Mouse (Mus musculus) urinary bladder, postnatal 25 days (tissue): ENCODE measurements around the gene Hvcn1.
A peak's percentile ranks its signal among the peaks of the same experiment; 100 is the strongest.

Experiments used
- DNase-seq: peaks from one replicate; pipeline ENCODE4 v3.0.0; 2022; ENCODE audit warnings: low spot score

Gene Hvcn1

GRCm38 (mm10) chr5:122268858-122269604 is 62.4 kb downstream of the Hvcn1 start:
- no peak for DNase-seq

- no peak for DNase-seq
Measured at GRCm38 (mm10) chr5:122272821-122273220, 66.2 kb downstream of the Hvcn1 start.

- DNase-seq, result no peak
Measured at GRCm38 (mm10) chr5:122274785-122275184, 68.2 kb downstream of the Hvcn1 start.

GRCm38 (mm10) chr5:122278946-122279345 is 72.3 kb downstream of the Hvcn1 start:
- DNase-seq, result no peak

- DNase-seq, result no peak
Measured at GRCm38 (mm10) chr5:122279799-122280421, 73.3 kb downstream of the Hvcn1 start.

GRCm38 (mm10) chr5:122280422-122280826 is 73.8 kb downstream of the Hvcn1 start:
- no peak for DNase-seq

GRCm38 (mm10) chr5:122280827-122281462 is 74.3 kb downstream of the Hvcn1 start:
- peak; percentile 45 for DNase-seq

GRCm38 (mm10) chr5:122283828-122284182 is 77.2 kb downstream of the Hvcn1 start:
- no peak for DNase-seq

GRCm38 (mm10) chr5:122284183-122285028 is 77.8 kb downstream of the Hvcn1 start, which contains the start of gene Pptc7:
Gene Pptc7 (plus strand): TSS chr5:122284365.
- DNase-seq, result peak; percentile 87

GRCm38 (mm10) chr5:122285029-122285766 is 78.6 kb downstream of the Hvcn1 start:
- peak; percentile 43 for DNase-seq

- DNase-seq, result no peak
Measured at GRCm38 (mm10) chr5:122285767-122286150, 79.2 kb downstream of the Hvcn1 start.

GRCm38 (mm10) chr5:122286191-122286590 is 79.6 kb downstream of the Hvcn1 start:
- no peak for DNase-seq

GRCm38 (mm10) chr5:122287026-122287425 is 80.4 kb downstream of the Hvcn1 start:
- DNase-seq, result no peak

- DNase-seq, result no peak
Measured at GRCm38 (mm10) chr5:122288147-122288811, 81.7 kb downstream of the Hvcn1 start.

- DNase-seq, result no peak
Measured at GRCm38 (mm10) chr5:122291149-122291548, 84.5 kb downstream of the Hvcn1 start.
